Mouse (Mus musculus) spleen, adult 2 months (tissue): Measurements from ENCODE around the gene Myo16. TPM values are rescaled to one million over a fixed set of nuclear protein-coding genes. Genes with fewer than 3 reads are reported as not detected.

ENCODE experiments used
- DNase-seq, 2 experiments: peaks; one replicate each; pipeline versions ENCODE4 v3.0.0 to v3.0.0-alpha.2; 2012 to 2021; ENCODE audit warnings: low spot score in 2 of 2, low read depth in 1 of 2
- H3K27ac ChIP-seq: fragments of 200-500 bp; 2 replicates; pipeline ENCODE4 v1.5.1; 2012; ENCODE audit warnings: low read length, inconsistent platforms; ENCODE audit not compliant: insufficient read depth
- H3K27me3 ChIP-seq: fragments of 200-500 bp; 2 replicates; pipeline ENCODE4 v1.6.1; 2012; ENCODE audit warnings: mild to moderate bottlenecking, moderate library complexity, low read length, inconsistent platforms; ENCODE audit not compliant: control insufficient read depth, insufficient read depth
- H3K36me3 ChIP-seq: fragments of 200-500 bp; 2 replicates; pipeline ENCODE4 v1.6.1; 2012; ENCODE audit warnings: mild to moderate bottlenecking, low read length, inconsistent platforms; ENCODE audit not compliant: control insufficient read depth, insufficient read depth
- H3K4me1 ChIP-seq: fragments of 200-500 bp; 2 replicates; pipeline ENCODE4 v1.6.1; 2011; ENCODE audit warnings: inconsistent platforms; ENCODE audit not compliant: control insufficient read depth, insufficient read depth, insufficient read length
- H3K4me3 ChIP-seq: fragments of 200-500 bp; 2 replicates; pipeline ENCODE4 v1.5.1; 2011; ENCODE audit warnings: mild to moderate bottlenecking, inconsistent platforms; ENCODE audit not compliant: insufficient read depth, insufficient read length; ENCODE audit errors: extremely low read depth
- CTCF ChIP-seq: fragments of 200-500 bp; IDR thresholded peaks from 2 replicates; pipeline ENCODE4 v1.5.1; 2011; ENCODE audit warnings: mild to moderate bottlenecking, inconsistent platforms; ENCODE audit not compliant: insufficient read depth, insufficient read length, insufficient replicate concordance; ENCODE audit errors: extremely low read depth
- POLR2A ChIP-seq: fragments of 200-500 bp; IDR thresholded peaks from 2 replicates; pipeline ENCODE4 v1.6.1; 2011; ENCODE audit warnings: low read depth, low read length, inconsistent platforms
- WGBS: fragments of 180-500 bp; shearing (Covaris S2); methylation state at CpG from one replicate; pipeline ENCODE4 v1.1.7; 2018; 5-methylcytosine and 5-hydroxymethylcytosine counted together
- polyA plus RNA-seq: library from polyadenylated mRNA; depleted of rRNA; stranded (reverse); fragments of >200 nt; gene quantifications from 2 replicates; pipeline ENCODE4 v1.2.3, GENCODE M21; 2012

Gene Myo16
- polyA plus RNA-seq, 1 experiment = 0.39 TPM

GRCm38 (mm10) chr8:10458151-10458649, 304.5 kb downstream of the Myo16 start:
- WGBS = 80% methylated on average over 9 of the region's 9 CpGs
- H3K27me3 ChIP-seq = no peaks in the 10 kb centered on the region
- H3K4me1 ChIP-seq = no peaks in the 10 kb centered on the region
- no peaks in the 10 kb centered on the region for H3K36me3 ChIP-seq
- TF ChIP-seq POLR2A (no peak), CTCF (no peak)
- no peak overlapping the region for H3K27ac ChIP-seq
- no peak for DNase-seq
- H3K4me3 ChIP-seq = no peak overlapping the region

GRCm38 (mm10) chr8:10462271-10462670, 308.6 kb downstream of the Myo16 start:
- DNase-seq = peak in 1 of 2 experiments; percentile 7
- Histone ChIP-seq H3K4me3 (no peak overlapping the region), H3K27me3 (no peaks in the 10 kb centered on the region), H3K4me1 (no peaks in the 10 kb centered on the region), H3K36me3 (no peaks in the 10 kb centered on the region), H3K27ac (no peak overlapping the region)
- TF ChIP-seq POLR2A (no peak), CTCF (no peak)
- WGBS = 79% methylated on average over 5 of the region's 5 CpGs

- Histone ChIP-seq H3K36me3 (no peaks in the 10 kb centered on the region), H3K27me3 (no peaks in the 10 kb centered on the region), H3K4me3 (no peak overlapping the region), H3K4me1 (no peaks in the 10 kb centered on the region), H3K27ac (no peak overlapping the region)
- 29% methylated on average over 3 of the region's 3 CpGs for WGBS
- TF ChIP-seq CTCF (no peak), POLR2A (no peak)
- no peak for DNase-seq
Observed at GRCm38 (mm10) chr8:10468490-10468889, 314.8 kb downstream of the Myo16 start.

GRCm38 (mm10) chr8:10469658-10470057, 315.9 kb downstream of the Myo16 start:
- 73% methylated on average over 2 of the region's 2 CpGs for WGBS
- TF ChIP-seq POLR2A (no peak), CTCF (no peak)
- DNase-seq = no peak
- no peaks in the 10 kb centered on the region for H3K4me1 ChIP-seq
- H3K27ac ChIP-seq = no peak overlapping the region
- no peaks in the 10 kb centered on the region for H3K36me3 ChIP-seq
- H3K4me3 ChIP-seq = no peak overlapping the region
- H3K27me3 ChIP-seq = no peaks in the 10 kb centered on the region

GRCm38 (mm10) chr8:10470280-10470679, 316.6 kb downstream of the Myo16 start:
- no peaks in the 10 kb centered on the region for H3K36me3 ChIP-seq
- WGBS = 74% methylated on average over 6 of the region's 6 CpGs
- no peaks in the 10 kb centered on the region for H3K4me1 ChIP-seq
- DNase-seq = no peak
- no peak for TF ChIP-seq CTCF
- no peak for TF ChIP-seq POLR2A
- H3K27me3 ChIP-seq = no peaks in the 10 kb centered on the region
- H3K4me3 ChIP-seq = no peak overlapping the region
- no peak overlapping the region for H3K27ac ChIP-seq

GRCm38 (mm10) chr8:10472371-10472770, 318.7 kb downstream of the Myo16 start:
- TF ChIP-seq CTCF = no peak
- TF ChIP-seq POLR2A = no peak
- DNase-seq = no peak
- no peak overlapping the region for H3K4me3 ChIP-seq
- no peaks in the 10 kb centered on the region for H3K36me3 ChIP-seq
- no peaks in the 10 kb centered on the region for H3K27me3 ChIP-seq
- no peaks in the 10 kb centered on the region for H3K4me1 ChIP-seq
- no peak overlapping the region for H3K27ac ChIP-seq
- WGBS = 90% methylated on average over 3 of the region's 3 CpGs

GRCm38 (mm10) chr8:10474446-10474845, 320.7 kb downstream of the Myo16 start:
- Histone ChIP-seq H3K27ac (no peak overlapping the region), H3K27me3 (no peaks in the 10 kb centered on the region), H3K4me3 (no peak overlapping the region), H3K4me1 (no peaks in the 10 kb centered on the region), H3K36me3 (no peaks in the 10 kb centered on the region)
- TF ChIP-seq POLR2A (no peak), CTCF (no peak)
- no peak for DNase-seq
- 77% methylated on average over 3 of the region's 3 CpGs for WGBS
